Mouse (Mus musculus) small intestine, adult 2 months (tissue): ENCODE measurements at regions not wholly inside any gene's neighbourhood (a gene's known extent, or its start where the extent isn't known, plus 50 kb on each side); places are given as distances from the start of the nearest gene placed in this dataset.

ENCODE experiments used
- H3K27ac ChIP-seq: fragments of 200-500 bp; 2 replicates; pipeline ENCODE4 v1.5.1; 2012; ENCODE audit warnings: low read depth, low read length, control low read depth, inconsistent platforms; ENCODE audit not compliant: insufficient read depth
- H3K27me3 ChIP-seq: fragments of 200-500 bp; 2 replicates; pipeline ENCODE4 v1.6.1; 2012; ENCODE audit warnings: mild to moderate bottlenecking, moderate library complexity, low read length, inconsistent platforms; ENCODE audit not compliant: control insufficient read depth, insufficient read depth
- H3K36me3 ChIP-seq: fragments of 200-500 bp; 2 replicates; pipeline ENCODE4 v1.6.1; 2012; ENCODE audit warnings: mild to moderate bottlenecking, low read length, control low read depth, inconsistent platforms; ENCODE audit not compliant: control insufficient read depth, insufficient read depth
- H3K4me1 ChIP-seq: fragments of 200-500 bp; 2 replicates; pipeline ENCODE4 v1.6.1; 2012; ENCODE audit warnings: low read length, inconsistent platforms, mixed read lengths; ENCODE audit not compliant: control insufficient read depth, insufficient read depth, insufficient read length
- H3K4me3 ChIP-seq: fragments of 200-500 bp; 2 replicates; pipeline ENCODE4 v1.5.1; 2012; ENCODE audit warnings: low read depth, mild to moderate bottlenecking, control low read depth, inconsistent platforms, low read length, moderate library complexity
- CTCF ChIP-seq: fragments of 200-500 bp; IDR thresholded peaks from 2 replicates; pipeline ENCODE4 v1.5.1; 2012; ENCODE audit warnings: low read depth, mild to moderate bottlenecking, control low read depth, inconsistent platforms, low read length, moderate library complexity, mixed read lengths; ENCODE audit not compliant: insufficient replicate concordance, insufficient read length; ENCODE audit errors: extremely low read depth
- POLR2A ChIP-seq: fragments of 200-500 bp; IDR thresholded peaks from 2 replicates; pipeline ENCODE4 v1.6.1; 2012; ENCODE audit warnings: low read depth, mild to moderate bottlenecking, control low read depth, inconsistent platforms, low read length, moderate library complexity
- WGBS: fragments of 180-500 bp; shearing (Covaris S2); methylation state at CpG from one replicate; pipeline ENCODE4 v1.1.7; 2018; 5-methylcytosine and 5-hydroxymethylcytosine counted together

DNA sequence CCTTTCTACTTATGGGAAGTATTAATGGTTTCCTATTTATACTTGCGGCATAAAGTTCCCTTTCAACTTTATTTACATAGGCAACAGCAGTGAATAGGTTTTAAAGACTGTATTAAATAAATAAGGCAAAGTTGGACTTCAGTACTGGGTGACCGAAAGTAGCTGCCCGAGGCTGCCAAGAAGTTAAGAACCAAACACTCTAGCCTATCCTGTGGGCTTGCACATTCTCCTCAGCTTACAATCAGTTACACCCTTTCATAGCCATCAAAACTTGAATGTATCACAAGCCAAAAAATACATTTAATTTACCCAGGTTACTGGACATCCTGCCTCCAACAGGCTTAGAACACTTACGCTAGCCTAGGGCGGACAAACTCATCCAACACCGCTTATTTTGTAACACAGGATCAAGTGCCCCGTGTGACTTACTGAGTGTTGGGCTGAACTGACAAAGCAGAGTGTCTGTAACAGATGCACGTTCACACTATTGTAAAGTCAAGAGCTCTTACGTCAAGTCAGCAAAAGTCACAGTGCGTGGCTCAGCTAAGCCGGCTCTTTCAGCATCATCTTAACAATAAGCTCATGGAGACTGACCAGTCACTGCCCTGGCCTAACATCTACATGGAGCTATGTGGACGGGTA, 97.3 kb upstream of the Gdf10 start:
- Histone ChIP-seq H3K4me1 (no peaks in the 10 kb centered on the region), H3K27ac (no peak overlapping the region), H3K36me3 (no peaks in the 10 kb centered on the region), H3K27me3 (no peaks in the 10 kb centered on the region), H3K4me3 (no peak overlapping the region)
- 81% methylated on average over 12 of the region's 12 CpGs for WGBS
- TF ChIP-seq POLR2A (no peak), CTCF (no peak)

DNA sequence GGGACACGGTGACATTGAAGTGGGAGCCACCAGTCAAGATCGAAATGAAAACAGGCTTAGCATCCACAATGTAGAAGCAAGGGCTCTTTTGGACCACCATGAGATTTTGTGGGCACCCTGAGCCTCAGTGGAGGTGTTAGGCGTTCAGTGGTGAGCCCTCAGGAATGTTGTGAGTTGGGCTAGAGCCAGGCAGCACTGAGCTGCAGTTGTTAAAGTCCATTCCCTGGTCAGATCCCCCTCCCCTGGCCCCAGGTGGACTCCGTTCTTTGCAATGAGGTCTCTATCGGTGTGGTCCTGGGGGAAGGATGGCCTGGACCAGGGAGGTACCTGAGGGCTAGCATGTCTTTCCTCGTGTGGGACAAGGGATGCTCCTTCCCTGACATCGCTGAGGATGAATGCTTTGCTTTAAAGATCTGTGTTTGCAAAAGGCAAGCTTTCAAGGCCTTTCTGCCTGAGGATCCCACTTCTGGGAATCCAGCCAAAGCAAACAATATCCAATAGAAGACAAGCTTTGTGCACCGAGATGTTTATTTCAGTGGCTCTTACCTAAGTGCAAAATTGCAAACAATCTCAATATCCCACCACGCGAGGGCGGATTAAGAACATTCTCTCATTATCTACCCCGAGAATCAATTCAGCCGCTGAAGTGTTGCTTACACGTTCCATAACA, 90.6 kb upstream of the Gdf10 start:
- no peak overlapping the region for H3K27ac ChIP-seq
- 52% methylated on average over 14 of the region's 14 CpGs for WGBS
- H3K4me1 ChIP-seq, result no peaks in the 10 kb centered on the region
- TF ChIP-seq CTCF (no peak), POLR2A (no peak)
- H3K27me3 ChIP-seq, result no peaks in the 10 kb centered on the region
- no peaks in the 10 kb centered on the region for H3K36me3 ChIP-seq
- no peak overlapping the region for H3K4me3 ChIP-seq

DNA sequence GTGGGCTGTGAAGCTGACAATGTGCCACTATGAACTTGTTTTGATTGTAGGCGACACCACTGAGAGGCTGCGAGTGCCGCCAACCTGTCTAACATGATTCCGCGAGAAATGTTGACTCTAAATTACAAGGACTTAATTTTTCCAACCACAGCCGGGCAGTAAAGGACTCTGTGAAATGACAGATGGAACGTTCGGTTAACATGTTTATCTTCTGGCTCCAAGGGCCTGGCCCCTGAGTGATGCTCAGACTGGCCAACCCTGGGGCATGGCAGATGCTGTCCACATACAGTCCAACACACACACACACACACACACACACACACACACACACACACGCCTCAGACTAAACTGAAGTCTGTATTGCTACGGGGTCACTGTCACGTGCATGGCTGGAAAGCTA, 87.0 kb upstream of the Gdf10 start:
- no peak overlapping the region for H3K27ac ChIP-seq
- TF ChIP-seq POLR2A (no peak), CTCF (no peak)
- WGBS, result 70% methylated on average over 11 of the region's 11 CpGs
- no peaks in the 10 kb centered on the region for H3K4me1 ChIP-seq
- H3K27me3 ChIP-seq, result no peaks in the 10 kb centered on the region
- no peak overlapping the region for H3K4me3 ChIP-seq
- H3K36me3 ChIP-seq, result no peaks in the 10 kb centered on the region

- Histone ChIP-seq H3K4me3 (no peak overlapping the region), H3K27me3 (no peaks in the 10 kb centered on the region), H3K4me1 (no peaks in the 10 kb centered on the region), H3K36me3 (no peaks in the 10 kb centered on the region), H3K27ac (no peak overlapping the region)
- TF ChIP-seq POLR2A (no peak), CTCF (no peak)
- 80% methylated on average over 6 of the region's 6 CpGs for WGBS
These were observed 81.6 kb upstream of the Gdf10 start for GRCm38 (mm10) chr14:33841821-33842220.

- Histone ChIP-seq H3K27me3 (no peaks in the 10 kb centered on the region), H3K4me1 (no peaks in the 10 kb centered on the region), H3K36me3 (no peaks in the 10 kb centered on the region), H3K27ac (no peak overlapping the region), H3K4me3 (no peak overlapping the region)
- TF ChIP-seq CTCF (no peak), POLR2A (no peak)
- 79% methylated on average over 3 of the region's 3 CpGs for WGBS
These were observed 69.9 kb upstream of the Gdf10 start for GRCm38 (mm10) chr14:33853499-33853898.

DNA sequence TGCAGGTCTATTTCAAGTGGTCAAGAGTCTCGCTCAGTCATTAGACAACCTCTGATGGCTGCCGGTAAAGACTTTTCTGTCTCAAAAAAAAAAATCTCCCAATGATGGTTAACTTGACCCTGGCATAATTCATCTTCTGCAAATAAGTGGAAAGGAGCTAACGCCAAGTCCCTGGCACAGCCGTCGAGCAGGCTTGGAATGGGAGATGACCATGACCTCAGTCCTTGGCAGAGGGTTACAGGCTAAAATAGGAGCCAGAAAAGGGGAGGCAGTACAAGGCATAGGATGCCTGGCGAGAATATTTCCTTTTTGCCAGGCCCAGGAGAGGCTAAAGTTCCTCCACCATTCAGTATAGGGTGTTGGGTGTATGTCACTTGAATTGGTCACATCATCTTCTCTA, 69.2 kb upstream of the Gdf10 start:
- WGBS, result 88% methylated on average over 6 of the region's 6 CpGs

GRCm38 (mm10) chr14:33856992-33857391, 66.4 kb upstream of the Gdf10 start:
- Histone ChIP-seq H3K27me3 (no peaks in the 10 kb centered on the region), H3K36me3 (no peaks in the 10 kb centered on the region), H3K4me1 (no peaks in the 10 kb centered on the region), H3K4me3 (no peak overlapping the region), H3K27ac (no peak overlapping the region)
- 67% methylated on average over 6 of the region's 6 CpGs for WGBS
- no peak for TF ChIP-seq POLR2A
- TF ChIP-seq CTCF, result no peak

More for the DNA sequence above, 69.2 kb upstream of the Gdf10 start:
- Histone ChIP-seq H3K27me3 (no peaks in the 10 kb centered on the region), H3K27ac (no peak overlapping the region), H3K36me3 (no peaks in the 10 kb centered on the region), H3K4me3 (no peak overlapping the region), H3K4me1 (no peaks in the 10 kb centered on the region)
- TF ChIP-seq POLR2A (no peak), CTCF (no peak)
